Comparison of ENCODE assay signal across 16 mouse cellular contexts in genomic region chr7:83648807-83649206, GRCm38 (mm10).
A peak's percentile ranks its signal among the peaks of the same experiment; 100 is the strongest.
DNase-seq lines count a peak whose midpoint lies in the region.
"Had no signal": no experiment of that assay in that cellular context is flagged by ENCODE, and none has a peak within 500 bp of the region (broad histone marks: within the 10 kb centered on the region; RNA-seq: fewer than 3 reads in every experiment).

No protein-coding gene starts in this region.

- peaks cover 38% of the 10 kb centered on the region for H3K36me3 ChIP-seq in splenic B cell, adult 2 months (ENCODE audit: control insufficient read depth, insufficient read depth, low read length, poor library complexity, severe bottlenecking)
- H3K36me3 ChIP-seq: forebrain, embryonic 12.5 days; hindbrain, embryonic 15.5 days; midbrain, embryonic 13.5 days had no signal

- peak; percentile 23 to 33 for DNase-seq in frontal cortex, postnatal 36 days (ENCODE audit: low spot score in 2 of 2)
- DNase-seq in frontal cortex, postnatal 14 days (ENCODE audit: low spot score in 2 of 2) = no peak
- DNase-seq in right cerebral cortex, adult 2 months (ENCODE audit: low spot score in 2 of 2) = peak; percentile 50 to 53
- no peak for DNase-seq in right cerebral cortex, postnatal 10 days (ENCODE audit: low spot score in 2 of 2)
- DNase-seq in brain, adult 2 months (ENCODE audit: low read depth, low spot score) = peak; percentile 45
- DNase-seq in splenic B cell, adult 2 months (ENCODE audit: low read depth, low spot score) = peak; percentile 54
- DNase-seq in layer of hippocampus, adult 9-11 months = no peak
- no peak for DNase-seq in cerebellum, postnatal 14 days
- DNase-seq: cerebellum, adult 8-10 months; kidney, adult 8-10 months; lung, postnatal 36 days; thymus, adult 18-20 months had no signal

- no peaks in the 10 kb centered on the region for H3K27me3 ChIP-seq in splenic B cell, adult 2 months (ENCODE audit: control insufficient read depth, insufficient read depth, low read length, poor library complexity, severe bottlenecking)
- H3K27me3 ChIP-seq: forebrain, embryonic 12.5 days; hindbrain, embryonic 15.5 days; limb, embryonic 15.5 days; midbrain, embryonic 13.5 days had no signal

Comparison
In these comparisons a context has a peak if more than half of its experiments do, and no peak if none do; other contexts are left out.
1. DNase-seq: peak in frontal cortex, postnatal 36 days (2 of 2), right cerebral cortex, adult 2 months (2 of 2), brain, adult 2 months (single experiment) and splenic B cell, adult 2 months (single experiment); none in frontal cortex, postnatal 14 days (0 of 2), right cerebral cortex, postnatal 10 days (0 of 2), layer of hippocampus, adult 9-11 months (single experiment) and cerebellum, postnatal 14 days (0 of 2).